31 mouse cellular contexts compared by ENCODE assay signal in the genomic region with DNA sequence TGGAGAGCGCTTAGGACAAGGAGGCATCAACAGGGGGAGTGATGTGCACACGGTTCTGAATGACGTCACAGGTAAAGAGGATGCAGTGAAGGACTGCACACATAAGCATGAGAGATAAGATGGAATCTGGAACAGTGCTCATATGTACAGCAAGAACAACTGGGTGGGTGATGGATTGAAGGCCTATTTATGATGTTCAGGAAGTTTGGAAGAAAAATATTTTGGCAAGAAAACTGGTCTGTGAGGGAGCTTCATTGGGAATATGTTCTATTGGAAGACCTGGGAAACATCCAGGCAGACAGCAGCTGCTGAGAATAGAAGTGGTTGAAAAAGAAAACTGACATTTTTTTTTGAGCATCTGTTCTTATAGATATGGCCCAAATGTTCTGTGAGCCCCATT.
DNase-seq lines count a peak whose midpoint lies in the region; ATAC-seq lines count a peak whose summit lies in the region.
"Had no signal": no experiment of that assay in that cellular context is flagged by ENCODE, and none has a peak within 500 bp of the region (broad histone marks: within the 10 kb centered on the region; RNA-seq: fewer than 3 reads in every experiment).

No protein-coding gene starts in this region.

- no peak overlapping the region for H3K27ac ChIP-seq in kidney, embryonic 15.5 days
- H3K27ac ChIP-seq: embryonic facial prominence, embryonic 12.5 days; heart, embryonic 10.5 days; heart, embryonic 15.5 days; hindbrain, embryonic 12.5 days; hindbrain, postnatal 0 days; intestine, embryonic 15.5 days; limb, embryonic 12.5 days; liver, embryonic 15.5 days; midbrain, embryonic 10.5 days; neural tube, embryonic 12.5 days had no signal

- H3K4me1 ChIP-seq in kidney, embryonic 15.5 days, result no peaks in the 10 kb centered on the region
- H3K4me1 ChIP-seq: heart, embryonic 10.5 days; heart, embryonic 15.5 days; hindbrain, embryonic 12.5 days; intestine, embryonic 15.5 days; liver, embryonic 15.5 days; midbrain, embryonic 10.5 days; neural tube, embryonic 12.5 days had no signal

- ATAC-seq in kidney, embryonic 15.5 days (replicated peaks; ENCODE audit: low FRiP score), result no peak
- ATAC-seq: CD4-positive, CD25-positive, alpha-beta regulatory T cell, adult 4 months; forebrain, embryonic 14.5 days; hindbrain, postnatal 0 days; intestine, embryonic 15.5 days had no signal

- no peak overlapping the region for H3K4me3 ChIP-seq in kidney, embryonic 15.5 days (replicated peaks)
- H3K4me3 ChIP-seq: embryonic facial prominence, embryonic 12.5 days; heart, embryonic 10.5 days; heart, embryonic 15.5 days; hindbrain, embryonic 12.5 days; intestine, embryonic 15.5 days; limb, embryonic 12.5 days; liver, embryonic 15.5 days; midbrain, embryonic 10.5 days; myocyte; neural tube, embryonic 12.5 days had no signal

- intact Hi-C loops in left cerebral cortex, postnatal 14 days (cut with DNase I), result no loop called here

- DNase-seq in layer of hippocampus, adult 11-12 months (ENCODE audit: low spot score), result peak; percentile 17
- no peak for DNase-seq in layer of hippocampus, postnatal 14 days (ENCODE audit: low spot score in 2 of 2)
- peak; percentile 18 to 26 for DNase-seq in right cerebral cortex, adult 2 months (ENCODE audit: low spot score in 2 of 2)
- DNase-seq in right cerebral cortex, postnatal 4 days, result no peak
- peak; percentile 15 to 63 for DNase-seq in left cerebral cortex, postnatal 14 days (ENCODE audit: low spot score in 2 of 2)
- DNase-seq in telencephalon, adult 2 months (ENCODE audit: low read depth, low spot score), result peak; percentile 85
- no peak for DNase-seq in adrenal gland, adult 18-20 months (ENCODE audit: low spot score in 2 of 2)
- DNase-seq: adrenal gland, adult 2 months; cerebellum, adult 8-10 months; cerebellum, postnatal 25 days; gastrocnemius, postnatal 25 days; heart, adult 11 months; heart, postnatal 36 days; kidney, adult 2 months; kidney, postnatal 10 days; lung, embryonic 14.5 days; lung, postnatal 14 days had no signal

- no peaks in the 10 kb centered on the region for H3K36me3 ChIP-seq in kidney, embryonic 15.5 days
- H3K36me3 ChIP-seq: embryonic facial prominence, embryonic 12.5 days; heart, embryonic 10.5 days; heart, embryonic 15.5 days; hindbrain, embryonic 12.5 days; intestine, embryonic 15.5 days; limb, embryonic 12.5 days; liver, embryonic 15.5 days; midbrain, embryonic 10.5 days; neural tube, embryonic 12.5 days had no signal

- no peaks in the 10 kb centered on the region for H3K27me3 ChIP-seq in kidney, embryonic 15.5 days
- H3K27me3 ChIP-seq: embryonic facial prominence, embryonic 12.5 days; heart, embryonic 15.5 days; hindbrain, embryonic 12.5 days; intestine, embryonic 15.5 days; limb, embryonic 12.5 days; liver, embryonic 15.5 days; neural tube, embryonic 12.5 days had no signal

- no peaks in the 10 kb centered on the region for H3K9me3 ChIP-seq in kidney, embryonic 15.5 days (replicated peaks)
- H3K9me3 ChIP-seq: embryonic facial prominence, embryonic 12.5 days; heart, embryonic 10.5 days; heart, embryonic 15.5 days; hindbrain, embryonic 12.5 days; intestine, embryonic 15.5 days; limb, embryonic 12.5 days; liver, embryonic 15.5 days; midbrain, embryonic 10.5 days; neural tube, embryonic 12.5 days had no signal

- 71% methylated on average over 3 of the region's 3 CpGs for WGBS in kidney, embryonic 15.5 days

- H3K4me2 ChIP-seq in kidney, embryonic 15.5 days, result no peak overlapping the region
- H3K4me2 ChIP-seq: embryonic facial prominence, embryonic 12.5 days; heart, embryonic 15.5 days; hindbrain, embryonic 12.5 days; intestine, embryonic 15.5 days; limb, embryonic 12.5 days; liver, embryonic 15.5 days; lung, embryonic 14.5 days; neural tube, embryonic 12.5 days had no signal

- H3K9ac ChIP-seq in kidney, embryonic 15.5 days, result no peak overlapping the region
- H3K9ac ChIP-seq: embryonic facial prominence, embryonic 12.5 days; heart, embryonic 15.5 days; hindbrain, embryonic 12.5 days; intestine, embryonic 15.5 days; limb, embryonic 12.5 days; liver, embryonic 15.5 days; lung, embryonic 14.5 days; neural tube, embryonic 12.5 days had no signal

Comparison
In these comparisons a context has a peak if more than half of its experiments do, and no peak if none do; other contexts are left out.
1. DNase-seq: peak in layer of hippocampus, adult 11-12 months (single experiment), right cerebral cortex, adult 2 months (2 of 2), left cerebral cortex, postnatal 14 days (2 of 2) and telencephalon, adult 2 months (single experiment); none in layer of hippocampus, postnatal 14 days (0 of 2), right cerebral cortex, postnatal 4 days (single experiment) and adrenal gland, adult 18-20 months (0 of 2).